Mouse (Mus musculus): ENCODE measurements around the gene Chst3.
"Not testable (repeated sequence)": the region's sequence is repeated elsewhere in the genome, so short reads cannot be mapped to it uniquely, and the experiment has no call there.

Gene Chst3

DNA sequence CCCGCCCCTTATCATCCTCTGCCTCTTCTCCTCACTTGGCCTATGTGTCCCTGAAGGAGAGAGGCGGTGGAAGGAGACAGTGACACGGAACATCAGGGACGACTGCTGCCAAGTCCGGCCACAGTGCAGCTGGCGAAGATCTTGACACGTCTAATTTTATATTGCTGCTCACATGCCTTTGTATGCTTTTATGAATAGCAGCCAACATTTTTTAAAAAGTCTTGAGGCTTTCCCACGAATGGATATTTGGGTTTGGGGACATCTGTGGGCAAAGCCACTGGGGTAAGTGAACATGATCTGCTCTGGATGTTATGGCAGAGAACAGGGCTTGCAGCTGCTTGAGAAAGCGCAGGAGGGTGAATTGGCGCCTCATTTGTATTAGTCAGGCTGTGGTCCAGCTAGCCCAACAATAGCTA, 21.6 kb downstream of the Chst3 start:
- DNase-seq (ENCODE audit: low spot score in 2 of 2), result no peak

DNA sequence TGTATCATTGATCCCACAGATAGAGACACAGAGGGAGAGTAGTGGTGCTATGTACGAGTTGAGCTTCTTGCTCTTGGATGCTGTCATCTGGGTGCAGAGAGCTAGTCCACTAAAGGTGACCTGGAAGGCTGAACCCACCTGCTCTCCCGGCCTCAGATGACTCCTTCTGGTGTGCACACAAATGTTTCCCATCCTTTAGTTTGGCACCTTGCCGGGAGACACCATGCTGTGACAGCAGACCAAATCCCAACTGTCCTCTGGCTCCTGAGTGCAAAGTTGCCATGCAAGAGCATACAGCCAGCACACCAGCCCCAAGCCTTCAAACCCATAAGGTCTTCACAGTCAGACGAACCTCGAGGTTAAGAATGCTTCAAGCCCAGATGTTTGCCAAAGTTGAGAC, 22.1 kb downstream of the Chst3 start:
- no peak for DNase-seq (ENCODE audit: low spot score in 2 of 2)

DNA sequence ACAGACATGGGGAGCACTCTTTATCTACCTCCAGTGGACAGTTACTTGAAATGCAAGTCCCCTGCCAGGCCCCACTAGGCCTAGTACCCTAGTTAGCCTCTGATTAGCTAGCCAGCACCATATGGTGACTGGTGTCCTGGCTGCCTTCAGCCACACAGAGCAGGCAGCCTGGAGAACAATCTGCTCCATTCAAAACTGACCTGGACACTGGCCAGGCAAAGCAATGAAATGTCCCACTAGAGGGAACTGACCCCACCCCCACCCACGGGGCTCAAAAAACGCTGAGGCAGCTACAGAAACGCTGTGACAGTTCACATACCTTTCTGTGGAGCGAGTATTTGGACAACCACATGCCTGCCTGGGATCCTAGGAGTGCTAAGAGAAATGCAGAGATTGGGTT, 24.0 kb downstream of the Chst3 start:
- DNase-seq (ENCODE audit: low spot score in 2 of 2), result no peak

DNA sequence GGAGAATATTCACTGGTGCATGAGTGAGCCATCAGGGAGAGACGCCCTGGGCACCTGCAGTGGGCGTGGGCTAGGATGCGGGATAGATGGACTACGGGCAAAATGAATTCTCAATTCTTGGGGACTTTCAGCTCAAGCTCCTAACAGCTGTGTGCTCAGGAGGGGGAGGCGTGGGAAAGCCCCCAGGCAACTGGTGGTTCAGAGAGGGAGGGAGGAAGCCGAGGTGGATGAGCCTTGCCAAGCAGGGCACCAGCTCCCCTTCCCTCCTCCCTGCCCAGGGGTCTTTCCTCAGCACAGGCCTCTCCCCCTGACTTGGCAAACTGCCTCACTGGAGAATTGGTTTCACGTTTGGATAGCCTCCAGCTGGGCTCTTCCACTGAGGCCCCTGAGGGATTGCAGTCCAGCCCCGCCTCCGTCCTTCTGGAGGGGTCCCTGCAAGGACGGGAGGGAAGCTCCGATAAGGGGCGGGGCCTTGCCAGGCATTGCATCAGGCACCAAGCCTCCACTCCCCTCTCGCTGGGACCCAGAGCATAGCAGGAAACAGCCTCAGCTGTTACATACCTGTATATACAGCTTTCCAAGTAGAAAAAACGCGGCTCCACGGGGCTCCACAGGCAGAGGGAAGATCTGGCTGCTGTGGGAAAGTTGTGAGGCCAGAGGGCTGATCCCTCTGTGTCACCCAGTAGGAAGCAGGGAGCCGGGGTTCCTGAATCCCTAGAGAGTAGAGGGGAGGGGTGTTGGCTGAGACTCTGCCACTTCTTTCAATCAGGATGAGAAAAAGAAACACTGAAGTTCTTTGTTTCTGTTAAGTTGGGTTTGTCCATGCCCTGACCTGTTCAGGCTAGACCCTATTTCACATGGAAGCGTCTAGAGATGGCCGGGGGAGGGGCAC, 25.3 kb downstream of the Chst3 start:
- DNase-seq (ENCODE audit: low spot score in 2 of 2), result no peak

DNA sequence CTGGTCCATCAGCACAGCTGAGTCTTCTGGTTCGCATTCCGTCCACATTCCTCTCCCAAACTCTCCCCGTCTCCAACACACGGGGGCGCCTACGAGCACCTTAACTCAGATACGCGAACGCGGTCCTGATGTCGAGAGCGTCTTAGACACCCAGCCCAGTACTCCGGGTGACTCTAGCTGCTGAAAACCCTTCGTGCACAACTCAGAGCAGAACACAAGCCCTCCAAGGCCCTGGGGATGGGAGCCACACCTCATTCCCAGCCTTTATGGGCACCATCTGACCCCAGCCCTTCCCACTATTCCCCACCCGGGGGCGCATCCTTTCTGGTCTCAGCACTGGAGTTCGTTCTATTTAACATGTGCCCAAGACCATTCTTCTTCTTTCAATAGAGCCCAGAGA, 27.3 kb downstream of the Chst3 start:
- peak; percentile 47 to 73 for DNase-seq (ENCODE audit: low spot score in 2 of 2)

DNA sequence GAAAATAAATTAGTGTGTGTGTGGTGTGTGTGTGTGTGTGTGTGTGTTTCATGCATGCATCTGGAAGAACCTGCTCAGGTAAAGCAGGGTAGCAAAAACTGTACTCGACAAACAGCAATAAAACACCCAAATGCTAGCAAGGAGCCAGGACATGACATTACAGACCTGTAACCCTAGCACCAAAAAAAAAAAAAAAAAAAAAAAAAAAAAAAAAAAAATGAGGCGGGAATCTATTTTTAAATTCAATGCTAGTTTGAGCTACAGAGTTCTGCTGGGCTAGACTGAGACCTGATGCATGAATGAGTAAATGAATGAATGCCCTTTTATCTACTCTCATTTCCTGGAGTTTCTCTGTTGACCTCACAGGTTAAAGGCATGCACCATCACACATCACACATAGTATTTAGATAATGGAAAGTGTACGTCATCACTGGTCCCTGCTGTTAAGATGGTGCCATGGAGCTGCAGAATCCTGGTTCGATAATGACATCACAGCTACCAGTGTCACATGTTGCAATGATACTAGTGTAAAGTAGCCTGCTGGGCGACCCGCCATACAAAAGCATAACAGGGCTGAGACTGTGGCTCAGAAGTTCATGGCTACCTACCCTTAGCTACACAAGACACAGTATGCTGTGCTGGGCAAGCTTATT, 29.4 kb downstream of the Chst3 start:
- DNase-seq (ENCODE audit: low spot score in 2 of 2), result no peak

DNA sequence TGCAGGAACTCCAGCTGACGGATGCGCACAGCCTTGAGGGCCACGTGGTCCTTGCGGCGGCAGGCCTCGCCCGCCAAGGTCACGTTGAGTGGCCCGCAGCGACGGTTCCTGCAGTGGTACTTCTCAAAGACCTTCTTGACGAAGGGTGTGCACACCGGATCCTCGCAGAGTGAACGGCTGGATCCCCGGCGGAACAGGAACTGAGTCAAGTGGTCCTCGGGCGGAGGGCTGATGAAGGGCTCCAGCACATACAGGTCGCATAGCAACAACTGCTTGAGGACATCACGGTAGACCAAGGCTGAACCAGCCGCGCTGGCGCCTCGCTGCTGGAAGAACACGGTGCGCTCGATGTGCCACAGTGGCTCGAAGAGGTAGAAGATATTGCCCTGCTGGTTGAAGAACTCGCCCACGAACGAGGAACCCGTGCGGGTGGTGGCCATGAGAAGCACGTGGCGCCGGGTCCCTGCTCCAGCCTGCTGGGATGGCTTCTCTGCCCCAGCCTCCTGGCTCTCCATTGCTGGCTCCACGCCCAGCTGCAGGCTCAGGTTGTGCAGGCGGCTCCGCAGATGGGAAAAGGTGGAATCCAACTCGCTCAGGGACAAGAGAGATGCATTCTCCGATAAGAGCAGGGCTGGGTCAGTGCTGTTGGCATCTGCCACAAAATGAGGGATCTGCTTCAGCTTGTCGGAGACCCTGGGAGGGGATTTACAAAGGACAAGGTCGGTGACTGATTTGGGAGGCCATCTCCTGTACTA, 32.7 kb downstream of the Chst3 start:
- no peak for DNase-seq (ENCODE audit: low spot score in 2 of 2)

DNA sequence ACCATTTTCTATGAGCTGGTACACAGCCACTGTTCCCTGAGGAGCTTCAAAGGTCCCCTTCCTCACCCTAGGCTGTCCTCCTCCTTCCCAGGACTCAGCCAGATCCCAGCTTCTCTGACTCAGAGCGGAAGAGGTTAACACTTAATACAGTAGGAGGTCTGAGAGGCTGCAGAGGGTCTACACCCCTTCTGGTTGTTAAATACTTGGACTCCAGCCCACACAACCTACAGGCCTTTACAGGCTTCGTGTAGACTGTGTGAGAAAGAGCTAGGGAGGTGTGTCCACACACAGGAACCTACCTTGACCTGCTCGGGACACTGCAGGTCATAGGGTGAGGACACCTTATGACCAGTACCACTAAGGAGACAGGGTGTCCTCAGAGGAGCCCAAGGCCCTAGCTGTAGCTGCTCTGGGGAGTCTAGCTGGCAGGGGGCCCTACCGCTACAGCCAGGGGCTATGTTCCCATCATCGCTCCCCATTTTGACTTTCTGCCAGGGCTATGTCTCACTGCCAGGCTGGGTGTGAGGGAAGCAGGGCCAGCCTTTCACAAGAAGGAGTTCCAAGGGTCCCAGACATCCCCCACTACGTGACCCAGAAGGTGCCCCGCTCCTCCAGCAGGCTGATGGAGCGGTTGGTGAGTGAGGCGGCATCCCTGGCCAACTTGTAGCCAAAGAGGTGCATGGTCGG, 33.9 kb downstream of the Chst3 start:
- no peak for DNase-seq (ENCODE audit: low spot score in 2 of 2)

DNA sequence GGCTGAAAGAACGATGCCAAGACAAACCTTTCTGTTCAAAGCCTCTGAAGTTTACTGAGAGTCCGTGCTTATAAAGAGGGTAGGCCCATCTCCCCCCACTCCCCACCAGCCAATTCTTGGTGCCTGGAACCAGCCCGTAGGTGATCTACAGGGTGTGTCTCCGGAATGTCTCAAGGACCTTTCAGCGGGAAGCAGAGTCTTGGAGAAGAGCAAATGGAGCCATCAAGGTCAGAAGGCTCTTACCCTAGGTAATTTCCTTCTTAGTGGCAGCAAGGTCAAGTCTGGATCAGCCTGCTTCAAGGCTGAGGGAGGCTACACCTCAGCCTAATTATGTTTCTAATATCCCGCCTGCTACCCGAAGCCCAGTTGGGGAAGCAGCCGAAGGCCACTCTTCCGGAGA, 43.8 kb downstream of the Chst3 start:
- not testable (repeated sequence) for DNase-seq (ENCODE audit: low spot score in 2 of 2)

DNA sequence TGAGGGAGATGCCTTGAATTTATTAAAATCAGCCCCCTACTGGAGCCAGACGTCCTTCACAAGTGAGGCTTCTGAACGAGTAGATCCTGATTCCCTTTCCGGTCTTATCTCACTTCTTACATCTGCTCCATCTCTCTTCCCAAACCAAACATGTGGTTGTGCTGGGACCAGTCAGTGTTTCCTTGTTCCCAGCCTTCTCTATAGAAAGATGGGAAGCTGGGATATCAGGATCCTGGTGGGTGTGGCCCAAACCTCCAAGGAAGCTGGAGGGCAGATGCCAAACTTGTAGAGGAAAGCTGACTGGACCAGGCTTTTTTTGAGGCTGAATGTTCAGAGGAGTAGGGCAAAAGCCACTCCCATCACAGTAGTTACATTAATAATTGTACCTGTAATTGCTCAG, 44.6 kb downstream of the Chst3 start:
- DNase-seq (ENCODE audit: low spot score in 2 of 2), result no peak

DNA sequence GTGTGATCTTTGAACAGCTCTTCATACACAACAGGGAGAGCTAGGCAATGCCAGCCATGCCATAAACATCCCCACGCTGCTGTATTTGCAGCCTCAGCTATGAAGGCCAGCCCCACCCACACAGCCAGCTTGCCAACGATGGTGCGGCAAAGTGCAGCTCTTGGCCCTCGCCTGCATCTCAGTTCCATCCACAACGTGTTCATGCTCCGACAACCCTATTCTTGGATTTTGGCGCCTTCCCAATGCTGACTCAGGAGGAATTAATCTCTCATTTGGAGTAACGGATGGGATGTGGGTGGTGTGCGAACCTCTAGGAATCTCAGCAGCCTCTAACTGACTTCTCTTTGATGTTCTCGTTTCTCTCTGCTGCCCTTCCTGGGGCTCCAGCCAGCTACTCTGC, 46.0 kb downstream of the Chst3 start:
- DNase-seq (ENCODE audit: low spot score in 2 of 2), result peak; percentile 87 to 91

DNA sequence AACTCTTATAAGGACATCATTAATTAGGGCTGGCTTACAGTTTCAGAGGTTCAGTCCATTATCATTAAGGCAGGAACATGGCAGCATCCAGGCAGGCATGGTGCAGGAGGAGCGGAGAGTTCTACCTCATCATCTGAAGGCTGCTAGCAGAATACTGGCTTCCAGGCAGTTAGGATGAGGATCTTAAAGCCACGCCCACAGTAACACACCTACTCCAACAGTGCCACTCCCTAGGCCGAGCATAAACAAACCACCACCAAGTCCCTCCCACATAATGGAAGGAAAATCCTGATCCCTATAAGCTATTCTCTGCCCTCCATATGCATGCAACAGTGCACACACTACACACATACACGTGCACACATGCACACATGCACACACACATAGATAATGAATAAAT, 46.8 kb downstream of the Chst3 start:
- DNase-seq (ENCODE audit: low spot score in 2 of 2), result no peak

DNA sequence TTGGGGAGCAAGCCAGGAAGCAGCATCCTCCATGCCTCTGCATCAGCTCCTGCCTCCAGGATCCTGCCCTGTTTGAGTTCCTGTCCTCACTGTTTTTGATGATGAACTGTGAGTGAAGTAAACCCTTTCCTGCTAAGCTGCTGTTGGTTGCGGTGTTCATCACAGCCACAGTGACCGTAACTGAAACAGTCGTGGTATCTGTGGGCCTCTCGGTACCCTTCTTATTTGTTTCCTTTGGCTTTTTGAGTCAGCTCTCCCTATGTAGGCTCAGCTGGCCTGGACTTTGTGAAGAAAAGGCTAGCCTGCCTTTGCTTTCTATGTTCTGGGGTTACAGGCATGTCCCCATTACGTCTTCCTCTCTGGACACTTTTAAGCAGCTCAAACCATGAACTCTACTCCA, 47.7 kb downstream of the Chst3 start:
- DNase-seq (ENCODE audit: low spot score in 2 of 2), result no peak

DNA sequence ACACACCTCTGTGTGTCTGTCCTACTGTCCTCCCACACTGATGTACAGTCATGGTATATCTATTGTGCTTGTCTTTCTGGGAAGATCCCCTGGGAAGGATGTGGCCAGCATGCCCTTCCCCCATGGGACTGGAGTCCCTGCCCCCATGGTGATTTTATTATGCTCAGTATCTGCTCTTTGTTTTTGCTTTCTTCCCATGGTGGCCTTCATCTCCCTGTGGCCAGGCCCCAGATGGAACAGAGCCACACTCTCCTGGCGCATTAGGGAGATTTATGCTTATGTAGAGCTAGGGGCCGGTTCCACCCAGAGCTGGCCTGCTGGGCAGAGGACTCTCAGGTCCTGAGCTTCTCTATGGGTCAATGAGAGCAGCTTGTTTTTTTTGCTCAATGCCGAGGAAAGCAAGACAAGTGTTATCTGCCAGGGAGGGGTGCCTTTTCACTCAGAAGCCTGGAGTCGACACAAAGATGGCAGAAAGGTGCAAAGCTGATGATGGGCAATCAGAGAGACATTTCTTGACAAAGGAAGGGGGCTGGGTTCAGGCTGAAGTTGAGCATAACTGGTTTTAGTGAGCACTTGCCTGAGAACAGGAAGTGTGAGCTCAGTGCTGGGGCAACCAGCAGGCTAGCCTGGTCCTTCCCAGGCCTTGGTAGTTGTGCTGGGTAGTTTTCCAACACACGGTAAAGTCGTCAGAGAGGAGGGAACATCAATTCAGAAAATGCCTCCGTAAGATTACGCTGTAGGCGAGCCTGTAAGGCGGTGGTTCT, 48.6 kb downstream of the Chst3 start:
- DNase-seq (ENCODE audit: low spot score in 2 of 2), result no peak

DNA sequence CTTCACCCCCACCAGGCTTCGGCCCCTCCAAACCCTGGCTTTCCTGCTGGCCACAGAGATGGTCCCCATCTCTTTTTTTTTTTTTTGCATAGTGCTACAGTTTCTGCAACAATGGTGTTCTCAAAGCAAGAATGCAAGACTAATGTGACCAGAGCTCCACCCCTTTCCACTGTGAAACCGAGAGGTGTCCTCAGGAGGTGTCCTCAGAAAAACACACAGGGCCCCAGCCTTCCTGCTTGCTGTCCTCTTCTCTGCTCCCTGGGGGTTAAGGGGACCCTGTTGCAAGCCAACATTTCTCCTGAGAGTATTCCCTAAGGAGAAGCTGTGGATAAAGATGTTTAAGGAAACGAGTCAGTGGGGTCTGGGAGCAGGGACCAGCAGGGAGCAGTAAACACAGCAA, 50.1 kb downstream of the Chst3 start:
- no peak for DNase-seq (ENCODE audit: low spot score in 2 of 2)

DNA sequence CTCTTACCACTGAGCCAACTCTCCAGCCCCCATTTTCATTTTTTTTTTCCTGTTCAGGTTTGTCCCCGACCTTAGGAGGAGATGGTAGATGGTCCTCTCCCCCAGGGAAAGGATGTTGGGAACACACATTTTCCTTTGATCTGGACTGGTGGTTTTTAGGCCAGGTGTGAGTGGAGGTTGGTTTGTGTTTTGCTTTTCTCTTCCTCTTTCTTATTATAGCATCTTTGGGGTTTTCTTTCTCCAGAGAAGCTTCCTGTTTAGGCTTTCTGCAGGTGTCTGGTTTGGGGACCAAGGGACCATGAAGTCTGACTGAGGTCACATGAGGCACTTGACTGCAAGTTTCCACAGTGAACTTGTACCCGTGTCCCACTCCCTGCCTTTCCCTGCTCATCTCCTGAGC, 50.8 kb downstream of the Chst3 start:
- no peak for DNase-seq (ENCODE audit: low spot score in 2 of 2)

DNA sequence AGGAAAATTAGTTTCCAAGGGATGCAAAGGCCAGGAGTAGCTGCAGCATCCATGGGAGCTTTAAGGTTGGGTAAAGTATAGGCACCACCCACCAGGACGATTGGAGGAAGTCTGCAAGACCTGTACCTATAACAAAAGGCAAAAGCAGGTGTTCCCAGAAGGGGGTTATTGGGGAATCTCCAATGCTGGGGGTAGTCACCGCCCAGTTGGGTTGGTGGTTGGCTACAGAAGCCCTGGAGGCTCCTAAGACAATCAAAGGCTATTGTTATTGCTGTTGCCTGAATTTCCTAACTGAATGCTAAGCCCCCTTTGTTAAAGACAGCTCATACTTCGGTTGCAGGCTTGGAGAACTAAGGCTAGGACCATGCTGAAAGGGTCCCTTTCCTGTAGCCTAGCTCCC, 53.0 kb downstream of the Chst3 start:
- DNase-seq (ENCODE audit: low spot score in 2 of 2), result no peak

DNA sequence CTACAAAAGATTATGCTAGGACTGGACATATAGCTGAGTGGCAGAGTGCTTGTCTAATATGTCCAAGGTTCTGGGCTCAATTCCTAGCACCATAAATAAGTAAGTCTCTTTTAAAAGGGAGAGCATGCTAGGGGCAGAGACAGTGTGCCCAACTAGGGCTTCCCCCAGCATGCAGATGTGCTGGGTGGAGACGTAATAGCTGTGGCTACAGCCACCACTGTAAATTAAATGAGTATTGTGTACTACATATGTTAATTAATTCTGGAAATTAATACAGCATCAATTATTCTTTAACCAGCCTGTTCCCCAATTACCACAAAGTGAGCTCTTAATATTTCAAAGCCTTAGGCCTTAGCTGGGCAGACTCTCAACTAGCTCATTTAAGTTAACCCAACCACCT, 54.2 kb downstream of the Chst3 start:
- DNase-seq (ENCODE audit: low spot score in 2 of 2), result no peak

DNA sequence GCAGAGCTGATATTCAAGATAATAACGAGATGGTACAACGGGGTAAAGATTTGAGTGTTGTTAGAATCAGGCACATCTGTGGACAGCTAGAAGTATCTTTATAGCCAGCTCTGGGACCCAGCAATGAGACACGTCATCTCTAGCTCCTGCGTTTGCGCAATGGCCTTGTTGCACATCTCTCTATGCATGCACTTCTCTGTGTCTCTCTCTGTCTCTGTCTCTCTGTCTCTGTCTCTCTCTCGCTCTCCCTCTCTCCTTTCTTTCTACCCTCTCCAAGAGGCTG, 56.1 kb downstream of the Chst3 start:
- no peak for DNase-seq (ENCODE audit: low spot score in 2 of 2)

DNA sequence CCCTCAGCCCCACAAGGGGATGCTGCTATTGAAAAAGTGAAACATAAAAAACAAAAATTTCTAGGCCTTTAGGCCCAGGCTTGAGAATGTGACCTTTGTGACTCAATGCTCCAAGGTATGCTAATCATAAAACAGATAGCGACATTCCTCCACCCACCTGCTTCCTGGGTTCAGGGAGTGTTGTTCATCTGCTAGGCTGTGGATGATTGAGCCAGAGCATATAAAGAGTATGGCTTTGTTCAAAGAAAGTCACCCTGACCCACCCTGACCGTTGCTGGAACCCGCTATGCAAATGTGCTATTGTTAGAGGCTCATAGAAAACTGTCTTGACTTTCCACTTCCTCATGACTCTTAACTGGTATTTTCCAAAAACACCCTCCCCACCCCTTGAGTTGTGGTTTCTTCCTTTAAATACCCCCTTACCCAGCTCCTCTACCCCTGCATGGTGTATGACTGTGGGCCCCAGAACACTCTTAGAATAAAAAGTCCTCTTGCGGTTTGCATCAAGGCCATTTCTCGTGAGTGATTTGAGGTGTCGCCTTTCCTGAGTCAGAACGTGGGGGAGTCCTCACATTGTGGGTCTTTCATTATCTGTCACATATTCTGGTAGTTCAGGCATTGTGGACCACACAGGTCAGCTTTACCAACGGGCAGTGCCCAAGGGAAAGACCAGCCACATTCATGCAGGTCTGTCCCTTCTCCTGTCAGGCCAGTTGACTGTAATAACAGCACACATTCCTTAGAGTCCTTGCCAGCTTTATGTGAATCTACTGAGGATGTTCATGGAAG, 56.7 kb downstream of the Chst3 start:
- not testable (repeated sequence) for DNase-seq (ENCODE audit: low spot score in 2 of 2)

DNA sequence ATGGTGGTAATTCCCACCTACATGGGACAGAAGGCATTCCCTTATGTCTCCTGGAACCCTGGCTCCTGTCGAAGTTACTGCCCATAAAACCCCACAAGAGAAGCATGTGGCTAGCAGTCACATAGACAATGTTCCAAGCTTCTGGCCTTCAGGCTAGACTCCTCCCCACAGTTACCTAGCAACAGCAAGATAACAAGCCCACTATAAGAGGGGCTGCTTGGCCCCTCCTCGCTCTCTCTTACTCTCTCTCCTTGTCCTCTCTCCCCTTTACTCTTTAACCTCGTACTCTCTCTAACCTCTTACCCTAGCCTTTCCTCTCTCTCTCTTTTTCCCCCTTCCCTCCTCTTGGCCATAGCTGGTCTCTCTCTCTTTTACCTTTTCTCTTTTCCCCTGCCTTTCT, 57.7 kb downstream of the Chst3 start:
- DNase-seq (ENCODE audit: low spot score in 2 of 2), result not testable (repeated sequence)

Data from right cerebral cortex, postnatal 36 days (tissue).